Mouse (Mus musculus): ENCODE measurements around the gene Rem1.

Gene Rem1

DNA sequence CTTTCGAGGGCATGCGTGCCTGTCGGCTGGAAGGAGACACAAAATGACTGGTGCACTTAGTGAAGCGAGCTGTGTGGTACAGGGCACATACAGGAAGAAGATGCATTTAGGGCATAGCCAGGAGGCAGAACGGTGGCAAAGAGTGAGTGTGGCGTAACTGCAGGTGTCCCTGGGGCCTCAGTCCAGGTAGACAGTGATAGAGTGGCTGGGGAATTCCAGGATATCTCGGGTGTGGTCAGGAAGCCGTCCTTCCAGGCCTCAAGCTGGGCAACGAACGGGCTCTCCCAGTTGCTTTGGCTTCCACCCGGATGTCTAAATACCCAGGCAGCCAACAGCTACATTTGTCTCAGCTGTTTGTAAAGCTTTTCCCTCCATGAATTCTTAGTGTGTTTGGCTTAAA, 47.4 kb downstream of the Rem1 start:
- DNase-seq (ENCODE audit: low spot score in 2 of 2) = no peak

GRCm38 (mm10) chr2:152675252-152675791, 48.6 kb downstream of the Rem1 start:
- no peak for DNase-seq (ENCODE audit: low spot score in 2 of 2)

- no peak for DNase-seq (ENCODE audit: low spot score in 2 of 2)
Measured at GRCm38 (mm10) chr2:152678302-152678701, 51.6 kb downstream of the Rem1 start.

- DNase-seq (ENCODE audit: low spot score in 2 of 2) = no peak
Measured at GRCm38 (mm10) chr2:152678925-152679324, 52.2 kb downstream of the Rem1 start.

DNA sequence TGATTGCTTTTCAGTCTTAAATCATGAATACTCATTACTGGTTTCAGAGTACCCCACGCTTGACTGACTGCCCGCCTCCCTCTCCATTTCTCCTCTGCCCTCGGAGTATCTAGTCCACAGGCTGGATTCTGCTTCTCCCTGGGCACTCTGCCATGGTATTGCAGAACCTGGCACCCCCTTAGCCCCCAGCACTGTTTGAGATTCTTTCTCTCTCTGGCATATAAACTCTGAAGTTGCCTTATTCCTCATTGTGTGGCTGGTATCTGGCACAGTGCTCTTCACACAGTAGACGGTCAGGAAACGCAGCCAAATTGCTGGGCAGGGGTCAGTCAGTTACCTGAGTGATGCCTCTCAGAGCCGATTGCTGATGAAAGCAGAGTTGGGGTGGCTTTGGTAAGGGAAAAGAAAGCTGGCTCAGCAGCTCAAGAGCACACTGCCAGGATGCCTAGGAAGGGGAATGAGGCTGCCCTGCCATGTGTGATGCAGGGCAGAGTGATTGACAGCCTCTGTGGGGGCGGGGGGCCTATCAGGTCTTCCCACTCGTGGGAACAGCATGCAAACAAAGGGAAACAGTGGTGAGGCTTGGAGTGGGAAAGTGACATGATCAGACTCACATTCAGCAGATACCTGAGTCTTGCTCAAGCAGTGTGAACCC, 53.1 kb downstream of the Rem1 start:
- no peak for DNase-seq (ENCODE audit: low spot score in 2 of 2)

- DNase-seq (ENCODE audit: low spot score in 2 of 2) = no peak
Measured at GRCm38 (mm10) chr2:152683086-152683485, 56.3 kb downstream of the Rem1 start.

Measured in urinary bladder, adult 18-20 months (tissue).